Mouse (Mus musculus) limb, embryonic 11.5 days (tissue): Measurements from ENCODE around the gene Slc22a16. TPM values are rescaled to one million over a fixed set of nuclear protein-coding genes. Genes with fewer than 3 reads are reported as not detected.

ENCODE experiments used
- ATAC-seq: fragments of 200-750 bp; cut with Nextera tagmentation; 2 replicates; pipeline ENCODE4 v1.8.0; 2017; ENCODE audit warnings: low read depth; ENCODE audit not compliant: insufficient number of reproducible peaks, low FRiP score, low TSS enrichment
- DNase-seq: peaks from one replicate; pipeline ENCODE4 v3.0.0-alpha.2; 2015; ENCODE audit warnings: low spot score
- H3K27ac ChIP-seq: fragments of 300-500 bp; sonication (generic); replicated peaks from 2 replicates; pipeline ENCODE4 v1.5.1; 2014; ENCODE audit warnings: low read depth, mild to moderate bottlenecking, low read length
- H3K27me3 ChIP-seq: fragments of 300-500 bp; sonication (generic); 2 replicates; pipeline ENCODE4 v1.6.1; 2014; ENCODE audit warnings: mild to moderate bottlenecking, low read length, mixed read lengths; ENCODE audit not compliant: control insufficient read depth, insufficient read depth
- H3K36me3 ChIP-seq: fragments of 300-500 bp; sonication (generic); 2 replicates; pipeline ENCODE4 v1.6.1; 2014; ENCODE audit warnings: mild to moderate bottlenecking, low read length, moderate library complexity, mixed read lengths; ENCODE audit not compliant: control insufficient read depth, insufficient read depth
- H3K4me1 ChIP-seq: fragments of 300-500 bp; sonication (generic); 2 replicates; pipeline ENCODE4 v1.6.1; 2014; ENCODE audit warnings: low read length, mixed read lengths; ENCODE audit not compliant: control insufficient read depth, insufficient read depth
- H3K4me2 ChIP-seq: fragments of 300-500 bp; sonication (generic); 2 replicates; pipeline ENCODE4 v1.6.1; 2014; ENCODE audit warnings: low read depth, mild to moderate bottlenecking, moderate library complexity; ENCODE audit not compliant: severe bottlenecking
- H3K4me3 ChIP-seq: fragments of 300-500 bp; sonication (generic); 2 replicates; pipeline ENCODE4 v1.5.1; 2014; ENCODE audit warnings: low read depth, low read length
- H3K9ac ChIP-seq: fragments of 300-500 bp; sonication (generic); 2 replicates; pipeline ENCODE4 v1.6.1; 2014; ENCODE audit warnings: mild to moderate bottlenecking, low read length
- H3K9me3 ChIP-seq: fragments of 300-500 bp; sonication (generic); 2 replicates; pipeline ENCODE4 v1.6.1; 2016; ENCODE audit warnings: low read length; ENCODE audit not compliant: control insufficient read depth
- WGBS: fragments of 180-500 bp; shearing (Covaris S2); extraction: QIAGEN DNeasy Blood & Tissue Kit; methylation state at CpG from one replicate; pipeline ENCODE4 v1.1.7; 2014; 5-methylcytosine and 5-hydroxymethylcytosine counted together
- polyA plus RNA-seq: library from polyadenylated mRNA; unstranded; fragments of >200 nt; fragmentation: Nextera tagmentation; extraction: Ambion mirVana; gene quantifications from 2 replicates; pipeline ENCODE4 v1.2.1, GENCODE M21; 2014

Slc22a16 gene
- polyA plus RNA-seq, 1 experiment from 2014 or later = not detected

DNA sequence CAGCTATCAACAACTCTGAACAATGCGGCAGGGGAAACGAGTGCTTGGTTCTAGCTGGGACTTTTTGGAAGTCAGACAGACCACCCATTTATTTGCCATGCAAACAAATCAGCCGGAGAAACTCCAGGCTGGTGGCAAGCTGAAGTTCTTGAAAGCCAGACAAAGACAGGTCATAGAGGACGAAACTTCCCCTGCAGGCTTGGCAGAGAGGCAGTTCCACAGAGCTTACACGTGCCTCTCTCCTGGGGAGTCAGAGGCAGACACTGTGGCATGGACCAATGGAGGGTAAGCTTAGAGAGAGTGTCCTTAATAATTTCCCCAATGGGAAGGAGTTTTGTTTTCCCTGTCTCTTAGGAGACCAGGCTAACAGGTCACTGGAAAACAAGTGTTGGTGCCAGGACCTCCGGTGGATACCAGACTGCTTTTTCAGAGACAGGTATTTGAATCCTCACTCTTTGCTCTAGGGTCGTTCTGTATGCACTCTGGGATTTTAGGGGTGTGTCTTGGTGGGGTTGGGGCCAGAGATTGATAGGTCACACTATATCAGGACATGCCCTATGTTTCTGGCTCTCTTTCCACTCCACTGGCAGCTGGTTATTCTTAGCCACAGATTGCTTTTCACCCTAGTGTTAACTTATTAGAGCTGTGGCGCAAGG lies 59.6 kb downstream of the Slc22a16 start, which contains the start of gene Ddo:
Gene Ddo (plus strand): TSS at position 356 of the 656 bp plus-strand sequence.
- Histone ChIP-seq H3K9ac (no peak within 1 kb of the TSS), H3K36me3 (no peaks in the 10 kb centered on the region), H3K4me3 (no peak within 1 kb of the TSS), H3K9me3 (no peaks in the 10 kb centered on the region), H3K27ac (no peak within 1 kb of the TSS), H3K4me1 (no peaks in the 10 kb centered on the region), H3K4me2 (no peak within 1 kb of the TSS), H3K27me3 (no peaks in the 10 kb centered on the region)
- DNase-seq (no peak), ATAC-seq (no peak)
- 82% methylated on average over 8 of the region's 8 CpGs for WGBS

DNA sequence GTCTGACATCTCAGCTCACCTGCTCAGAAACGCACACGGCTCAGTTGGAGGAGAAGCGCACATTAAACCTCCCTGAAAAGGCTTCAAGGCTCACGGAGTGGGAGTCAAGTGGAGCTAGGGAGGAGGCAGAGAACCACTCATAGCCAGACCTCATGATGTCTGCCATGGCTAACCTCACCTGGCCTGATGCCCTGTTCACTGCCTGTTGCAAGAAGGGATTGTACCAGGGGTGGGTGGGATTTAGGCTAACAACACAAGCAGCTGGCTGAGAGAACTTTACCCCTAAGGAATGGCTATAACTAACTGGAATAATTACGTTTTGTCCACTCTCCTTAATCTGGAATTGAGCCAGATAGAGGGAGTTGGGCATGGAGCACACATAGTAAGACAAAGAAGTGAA lies 60.3 kb downstream of the Slc22a16 start:
- H3K4me2 ChIP-seq = no peak overlapping the region
- ATAC-seq = no peak
- H3K4me1 ChIP-seq = no peaks in the 10 kb centered on the region
- DNase-seq = no peak
- WGBS = 89% methylated on average over 5 of the region's 5 CpGs
- H3K27ac ChIP-seq = no peak overlapping the region
- no peak overlapping the region for H3K4me3 ChIP-seq
- no peak overlapping the region for H3K9ac ChIP-seq
- H3K27me3 ChIP-seq = no peaks in the 10 kb centered on the region
- H3K9me3 ChIP-seq = no peaks in the 10 kb centered on the region
- H3K36me3 ChIP-seq = no peaks in the 10 kb centered on the region

DNA sequence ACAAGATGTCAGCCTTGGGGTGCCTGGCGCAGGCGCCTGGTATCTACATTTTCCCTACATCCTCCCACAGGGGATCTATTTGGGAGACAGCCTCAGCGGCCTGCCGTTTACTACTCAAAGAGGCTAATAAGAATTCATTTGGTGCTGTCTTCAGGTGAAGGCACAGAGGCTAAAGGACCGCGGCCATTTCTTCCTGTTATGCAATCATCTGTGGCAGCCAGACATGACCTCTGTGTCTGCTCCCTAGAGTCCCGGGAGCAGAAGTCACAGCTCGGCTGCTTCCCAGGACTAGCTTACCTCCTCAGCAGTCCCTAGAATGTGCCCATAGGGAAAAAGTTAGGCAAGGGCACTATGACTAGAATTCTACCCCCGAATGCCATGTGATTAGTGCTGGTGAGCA lies 60.8 kb downstream of the Slc22a16 start:
- Histone ChIP-seq H3K4me1 (no peaks in the 10 kb centered on the region), H3K9me3 (no peaks in the 10 kb centered on the region), H3K27me3 (no peaks in the 10 kb centered on the region), H3K27ac (no peak overlapping the region), H3K9ac (no peak overlapping the region), H3K36me3 (no peaks in the 10 kb centered on the region), H3K4me2 (no peak overlapping the region), H3K4me3 (no peak overlapping the region)
- ATAC-seq (no peak), DNase-seq (no peak)
- 79% methylated on average over 9 of the region's 9 CpGs for WGBS

DNA sequence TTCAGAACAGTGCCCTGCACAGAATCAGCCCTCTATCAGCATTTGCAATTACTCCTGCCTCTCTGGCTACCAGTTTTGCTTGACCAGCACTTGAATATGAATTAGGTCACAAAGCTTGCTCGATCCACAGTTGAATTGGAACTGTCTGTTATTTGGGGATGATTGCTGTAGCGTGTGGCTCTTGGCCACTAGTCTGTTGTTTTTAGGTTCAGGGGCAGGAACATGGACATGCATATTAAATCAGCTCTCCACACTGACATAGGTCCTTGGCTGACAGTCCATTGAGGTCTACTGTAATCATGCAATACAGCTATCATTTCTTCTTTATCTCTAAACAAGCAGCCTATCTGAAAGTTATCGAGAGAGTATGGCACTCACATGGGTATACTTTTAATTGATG lies 62.0 kb downstream of the Slc22a16 start:
- Histone ChIP-seq H3K9ac (no peak overlapping the region), H3K9me3 (no peaks in the 10 kb centered on the region), H3K4me3 (no peak overlapping the region), H3K4me2 (no peak overlapping the region), H3K27ac (no peak overlapping the region), H3K27me3 (no peaks in the 10 kb centered on the region), H3K36me3 (no peaks in the 10 kb centered on the region), H3K4me1 (no peaks in the 10 kb centered on the region)
- WGBS = 94% methylated on average over 3 of the region's 3 CpGs
- no peak for DNase-seq
- ATAC-seq = no peak

DNA sequence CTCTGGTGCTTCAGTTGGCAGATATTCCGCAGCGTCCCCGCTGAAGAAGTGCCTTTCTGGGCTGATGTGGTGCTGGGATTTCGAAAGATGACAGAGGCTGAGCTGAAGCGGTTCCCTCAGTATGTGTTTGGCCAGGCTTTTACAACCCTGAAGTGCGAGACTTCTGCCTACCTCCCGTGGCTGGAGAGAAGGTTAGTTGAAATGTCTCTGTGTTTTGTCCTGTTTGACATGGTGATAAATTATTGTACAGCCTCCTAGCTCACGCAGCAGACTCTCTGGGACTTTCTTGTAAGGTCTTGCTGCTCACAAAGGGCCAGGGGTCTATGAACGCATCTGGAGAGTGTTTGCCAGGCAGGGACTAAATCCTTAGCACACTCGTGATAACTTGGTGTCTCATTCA lies 67.2 kb downstream of the Slc22a16 start:
- Histone ChIP-seq H3K9me3 (no peaks in the 10 kb centered on the region), H3K4me3 (no peak overlapping the region), H3K9ac (no peak overlapping the region), H3K27ac (no peak overlapping the region), H3K4me1 (peaks cover 18% of the 10 kb centered on the region), H3K36me3 (no peaks in the 10 kb centered on the region), H3K4me2 (no peak overlapping the region), H3K27me3 (no peaks in the 10 kb centered on the region)
- WGBS = 14% methylated on average over 10 of the region's 10 CpGs
- ATAC-seq (no peak), DNase-seq (no peak)

DNA sequence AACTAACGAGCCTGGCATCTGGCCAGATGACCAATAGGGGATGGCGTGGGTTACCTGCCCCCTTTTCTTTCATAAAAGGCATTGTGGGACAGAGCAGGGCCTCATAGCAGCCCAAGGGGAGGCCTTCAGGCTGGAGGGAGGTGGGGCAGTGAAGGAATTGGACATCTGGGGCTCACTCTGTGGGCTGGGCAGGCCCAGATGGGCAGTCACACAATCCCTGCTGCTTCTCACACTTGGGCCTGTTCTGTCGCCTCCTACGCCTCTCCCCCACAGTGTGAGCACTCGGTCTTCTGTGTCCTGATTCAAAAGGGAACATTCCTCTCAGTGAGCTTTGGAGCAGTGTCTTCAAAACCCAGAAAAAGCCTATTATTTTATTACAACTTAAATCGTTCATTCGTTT lies 68.1 kb downstream of the Slc22a16 start:
- no peaks in the 10 kb centered on the region for H3K9me3 ChIP-seq
- 36% methylated on average over 7 of the region's 7 CpGs for WGBS

DNA sequence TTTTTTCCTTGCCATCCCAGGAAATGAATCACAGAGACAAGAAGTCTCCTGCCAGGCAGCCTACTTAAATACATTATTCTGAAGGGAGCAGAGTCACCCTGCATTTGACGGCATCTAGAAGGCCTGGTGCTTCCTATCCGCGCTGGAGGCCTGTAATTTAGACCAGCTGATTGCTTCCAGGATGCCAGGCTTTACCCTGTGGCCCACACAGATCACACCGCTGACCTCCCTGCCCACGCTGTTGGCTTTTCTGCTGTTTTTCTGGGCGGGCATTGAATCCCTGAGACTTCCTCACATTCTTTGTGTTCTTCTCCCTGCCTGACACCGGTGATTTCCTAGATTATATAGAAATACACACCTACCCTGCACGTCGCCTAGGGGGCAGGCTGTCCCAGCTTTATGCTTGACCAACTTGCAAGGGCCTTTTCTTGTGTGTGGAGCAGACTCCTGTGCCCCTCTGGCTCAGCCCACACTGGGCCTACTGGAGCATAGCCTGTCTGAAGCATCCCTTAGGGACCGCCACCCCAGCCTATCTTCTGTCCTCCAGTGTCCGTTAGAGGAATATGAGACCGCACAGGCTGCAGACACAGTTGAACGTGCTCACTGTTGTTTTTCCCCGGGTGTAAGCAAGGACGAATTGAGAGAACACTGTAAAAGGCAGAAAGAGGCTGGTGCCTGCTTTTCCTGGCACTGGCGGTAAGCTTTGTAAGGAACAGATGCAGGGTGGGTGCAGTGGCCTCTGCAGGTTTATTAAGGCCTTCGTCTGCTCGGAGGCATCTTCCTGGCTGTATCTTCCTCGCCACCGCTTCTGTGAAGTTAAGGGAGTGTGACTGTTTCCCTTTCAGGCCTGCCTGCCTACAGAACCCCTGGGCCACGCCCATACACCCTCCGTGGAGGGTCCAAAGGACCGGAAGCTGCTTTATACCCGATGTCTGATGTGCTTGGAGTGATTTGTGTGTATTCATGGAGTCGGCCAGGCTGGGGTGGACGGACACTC lies 69.0 kb downstream of the Slc22a16 start:
- 0 out of 2 replicates have a peak overlapping the region, but pooled peaks have one; percentile 24 for H3K9ac ChIP-seq
- no peaks in the 10 kb centered on the region for H3K36me3 ChIP-seq
- H3K4me1 ChIP-seq = peaks cover 18% of the 10 kb centered on the region
- no peak overlapping the region for H3K27ac ChIP-seq
- DNase-seq (peak; percentile 47), ATAC-seq (no peak)
- H3K27me3 ChIP-seq = no peaks in the 10 kb centered on the region
- H3K4me3 ChIP-seq = no peak overlapping the region
- 56% methylated on average over 26 of the region's 26 CpGs for WGBS
- no peak overlapping the region for H3K4me2 ChIP-seq
- H3K9me3 ChIP-seq = no peaks in the 10 kb centered on the region

More for the DNA sequence above, 68.1 kb downstream of the Slc22a16 start:
- Histone ChIP-seq H3K9ac (no peak overlapping the region), H3K27me3 (no peaks in the 10 kb centered on the region), H3K4me1 (peaks cover 18% of the 10 kb centered on the region), H3K4me2 (no peak overlapping the region), H3K4me3 (no peak overlapping the region), H3K27ac (peak overlapping the region; percentile 62; the same call in 1 of the 2 replicates), H3K36me3 (no peaks in the 10 kb centered on the region)
- DNase-seq (no peak), ATAC-seq (no peak)

DNA sequence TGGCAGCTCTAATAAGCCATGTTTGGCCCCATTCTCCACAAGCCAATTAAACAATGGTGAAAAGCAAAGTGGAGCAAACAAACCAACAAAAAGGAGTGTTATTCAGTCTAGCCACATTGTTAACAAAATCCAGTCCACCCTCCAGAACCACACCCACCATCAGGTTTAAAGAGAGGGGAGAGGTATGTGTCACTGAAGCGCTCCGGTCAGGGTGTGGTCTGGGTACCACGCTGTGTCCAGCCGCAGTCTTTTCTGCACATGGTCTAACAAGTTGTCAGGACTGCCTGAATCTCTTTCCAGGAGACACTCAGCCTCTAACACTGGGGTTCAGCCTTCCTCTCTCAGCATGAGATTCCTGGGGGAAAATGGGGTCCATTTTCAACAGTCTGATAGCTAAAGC lies 70.3 kb downstream of the Slc22a16 start:
- no peak for DNase-seq
- Histone ChIP-seq H3K4me3 (no peak overlapping the region), H3K27ac (no peak overlapping the region), H3K9me3 (no peaks in the 10 kb centered on the region), H3K27me3 (no peaks in the 10 kb centered on the region), H3K36me3 (no peaks in the 10 kb centered on the region), H3K4me2 (no peak overlapping the region), H3K4me1 (peaks cover 18% of the 10 kb centered on the region), H3K9ac (no peak overlapping the region)
- WGBS = 91% methylated on average over 4 of the region's 4 CpGs
- ATAC-seq = no peak
